Mouse (Mus musculus) CH12.LX (cell line): ENCODE measurements around the gene Trpv4. TPM values are rescaled to one million over a fixed set of nuclear protein-coding genes. Genes with fewer than 3 reads are reported as not detected.

Experiments
- DNase-seq: peaks from one replicate; pipeline ENCODE4 v3.0.0-alpha.2; 2013; ENCODE audit errors: extremely low read depth
- H3K27ac ChIP-seq: 2 replicates; pipeline ENCODE4 v1.5.1; 2012; ENCODE audit warnings: low read depth, mild to moderate bottlenecking, control low read depth, moderate library complexity; ENCODE audit not compliant: insufficient read depth
- H3K27me3 ChIP-seq: replicated peaks from 2 replicates; pipeline ENCODE3; 2012; ENCODE audit warnings: inconsistent platforms
- H3K36me3 ChIP-seq, 2 experiments: replicated peaks in 1 of 2; 2 replicates each; pipeline versions ENCODE3 to v1.6.1; 2012; ENCODE audit warnings: inconsistent platforms in 1 of 2, low read length in 1 of 2, mild to moderate bottlenecking in 1 of 2, mixed read lengths in 1 of 2, moderate library complexity in 1 of 2; ENCODE audit not compliant: control insufficient read depth in 1 of 2, insufficient read depth in 1 of 2
- H3K4me1 ChIP-seq, 2 experiments: 2 replicates each; pipeline ENCODE4 v1.6.1; 2012; ENCODE audit warnings: inconsistent platforms in 1 of 2, moderate library complexity in 1 of 2; ENCODE audit not compliant: insufficient read depth in 2 of 2, control insufficient read depth in 1 of 2
- H3K4me2 ChIP-seq: 2 replicates; pipeline ENCODE4 v1.6.1; 2012; ENCODE audit warnings: low read depth, mild to moderate bottlenecking, control low read depth; ENCODE audit not compliant: poor library complexity, insufficient read depth, severe bottlenecking
- H3K4me3 ChIP-seq, 3 experiments: fragments of 150-350 bp in 1 of 3; sonication (generic) in 1 of 3; replicated peaks in 1 of 3; 2 replicates each; pipeline versions ENCODE3 to v1.5.1; 2011 to 2012; ENCODE audit warnings: low read depth in 2 of 3, low read length in 2 of 3, mild to moderate bottlenecking in 2 of 3, moderate library complexity in 2 of 3, control low read depth in 1 of 3, improper control_type of control experiment in 1 of 3, inconsistent platforms in 1 of 3, mixed read lengths in 1 of 3; ENCODE audit not compliant: poor library complexity in 1 of 3
- H3K79me2 ChIP-seq: replicated peaks from 2 replicates; pipeline ENCODE4 v1.6.1; 2012; ENCODE audit warnings: mild to moderate bottlenecking, moderate library complexity; ENCODE audit not compliant: control insufficient read depth, poor library complexity, insufficient read depth, severe bottlenecking; ENCODE audit errors: extremely low read depth
- H3K9ac ChIP-seq: 2 replicates; pipeline ENCODE4 v1.6.1; 2012; ENCODE audit warnings: low read depth, mild to moderate bottlenecking, control low read depth, moderate library complexity; ENCODE audit not compliant: insufficient read depth
- H3K9me3 ChIP-seq: replicated peaks from 2 replicates; pipeline ENCODE3; 2012; ENCODE audit warnings: low read length, inconsistent platforms, mixed read lengths
- CHD2 ChIP-seq: IDR thresholded peaks from 2 replicates; pipeline ENCODE4 v1.6.1; 2011; ENCODE audit warnings: low read length, improper control_type of control experiment
- CTCF ChIP-seq, 2 experiments: IDR thresholded peaks in 1 of 2; conservative IDR thresholded peaks in 1 of 2; 2 replicates each; pipeline ENCODE4 v1.5.1; 2011 to 2012; ENCODE audit warnings: low read depth in 2 of 2, low read length in 2 of 2, improper control_type of control experiment in 1 of 2, inconsistent platforms in 1 of 2, mild to moderate bottlenecking in 1 of 2, moderate library complexity in 1 of 2
- ELF1 ChIP-seq: IDR thresholded peaks from 2 replicates; pipeline ENCODE4 v1.6.1; 2014; ENCODE audit warnings: low read depth, mild to moderate bottlenecking, inconsistent platforms, low read length, improper control_type of control experiment
- EP300 ChIP-seq: IDR thresholded peaks from 2 replicates; pipeline ENCODE4 v1.6.1; 2011; ENCODE audit warnings: low read length, improper control_type of control experiment
- ETS1 ChIP-seq: conservative IDR thresholded peaks from 2 replicates; pipeline ENCODE4 v1.6.1; 2012; ENCODE audit warnings: low read depth, mild to moderate bottlenecking, inconsistent platforms, low read length, improper control_type of control experiment, moderate library complexity
- HCFC1 ChIP-seq: IDR thresholded peaks from 2 replicates; pipeline ENCODE4 v1.6.1; 2012; ENCODE audit warnings: low read depth, mild to moderate bottlenecking, inconsistent platforms, low read length, improper control_type of control experiment
- JUN ChIP-seq: IDR thresholded peaks from 2 replicates; pipeline ENCODE4 v1.6.1; 2011; ENCODE audit warnings: low read depth, mild to moderate bottlenecking, low read length, improper control_type of control experiment, moderate library complexity; ENCODE audit not compliant: insufficient read depth
- KAT2A ChIP-seq: IDR thresholded peaks from 2 replicates; pipeline ENCODE4 v1.6.1; 2012; ENCODE audit warnings: low read length, improper control_type of control experiment, inconsistent platforms; ENCODE audit not compliant: insufficient replicate concordance
- MAX ChIP-seq: IDR thresholded peaks from 2 replicates; pipeline ENCODE4 v1.6.1; 2011; ENCODE audit warnings: low read length, improper control_type of control experiment
- MEF2A ChIP-seq: IDR thresholded peaks from 2 replicates; pipeline ENCODE4 v1.6.1; 2014; ENCODE audit warnings: low read depth, mild to moderate bottlenecking, inconsistent platforms, low read length, improper control_type of control experiment, borderline replicate concordance
- NRF1 ChIP-seq: IDR thresholded peaks from 2 replicates; pipeline ENCODE4 v1.6.1; 2014; ENCODE audit warnings: low read depth, mild to moderate bottlenecking, inconsistent platforms, low read length, improper control_type of control experiment, moderate library complexity
- POLR2A ChIP-seq: IDR thresholded peaks from 2 replicates; pipeline ENCODE4 v1.6.1; 2011; ENCODE audit warnings: low read depth, mild to moderate bottlenecking, improper control_type of control experiment, low read length
- POLR2AphosphoS2 ChIP-seq: IDR thresholded peaks from 2 replicates; pipeline ENCODE4 v1.6.1; 2011; ENCODE audit warnings: low read depth, low read length, improper control_type of control experiment
- RCOR1 ChIP-seq: conservative IDR thresholded peaks from 2 replicates; pipeline ENCODE4 v1.6.1; 2012; ENCODE audit warnings: low read depth, mild to moderate bottlenecking, inconsistent platforms, low read length, improper control_type of control experiment
- SMC3 ChIP-seq: IDR thresholded peaks from 2 replicates; pipeline ENCODE4 v1.6.1; 2011; ENCODE audit warnings: low read depth, low read length, improper control_type of control experiment
- UBTF ChIP-seq: IDR thresholded peaks from 2 replicates; pipeline ENCODE4 v1.6.1; 2012; ENCODE audit warnings: low read depth, mild to moderate bottlenecking, inconsistent platforms, low read length, improper control_type of control experiment, moderate library complexity
- USF1 ChIP-seq: IDR thresholded peaks from 2 replicates; pipeline ENCODE4 v1.6.1; 2014; ENCODE audit warnings: low read depth, mild to moderate bottlenecking, inconsistent platforms, low read length, improper control_type of control experiment
- USF2 ChIP-seq: conservative IDR thresholded peaks from 2 replicates; pipeline ENCODE4 v1.6.1; 2011; ENCODE audit warnings: low read depth, low read length, improper control_type of control experiment
- ZC3H11A ChIP-seq: IDR thresholded peaks from 2 replicates; pipeline ENCODE4 v1.6.1; 2012; ENCODE audit warnings: low read depth, mild to moderate bottlenecking, inconsistent platforms, low read length, improper control_type of control experiment
- ZKSCAN1 ChIP-seq: IDR thresholded peaks from 2 replicates; pipeline ENCODE4 v1.6.1; 2012; ENCODE audit warnings: low read depth, inconsistent platforms, low read length, improper control_type of control experiment, borderline replicate concordance
- ZNF384 ChIP-seq: IDR thresholded peaks from 2 replicates; pipeline ENCODE4 v1.6.1; 2012; ENCODE audit warnings: low read depth, low read length, improper control_type of control experiment, inconsistent platforms
- dilution Hi-C: fragments of 300-500 bp; cut with MboI; formaldehyde crosslinking; loops from 2 replicates; pipeline ENCODE4 v1.14.3; 2020; ENCODE audit warnings: low sequenced_read_pairs; ENCODE audit not compliant: extremely low pct_unique_long_range_greater_than_20kb, extremely low pct_ligation_motif_present
- in situ Hi-C: fragments of 300-500 bp; cut with MboI; formaldehyde crosslinking; loops from 3 replicates; pipeline ENCODE4 v1.14.3; 2019; ENCODE audit warnings: low sequenced_read_pairs, low pct_ligation_motif_present, low pct_unique_long_range_greater_than_20kb, mixed read lengths
- polyA plus RNA-seq: library from polyadenylated mRNA; unstranded; fragments of >175 nt; gene quantifications from 2 replicates; pipeline ENCODE4 v1.2.1, GENCODE M21; 2012; ENCODE audit warnings: low read depth; ENCODE audit not compliant: insufficient read length
- total RNA-seq, 2 experiments: library from RNA; depleted of rRNA; stranded (reverse); fragments of 300-350 nt in 1 of 2; fragments of >200 nt in 1 of 2; gene quantifications; 2 replicates each; pipeline ENCODE4 v1.2.3; 2012 to 2014

Trpv4 gene
- total and polyA plus RNA-seq, 3 experiments: 0.24 TPM; not detected in 2

GRCm38 (mm10) chr5:114575010-114575409 is 83.2 kb downstream of the Trpv4 start (continued):
- no peak for TF ChIP-seq KAT2A

GRCm38 (mm10) chr5:114573920-114574628 is 84.1 kb downstream of the Trpv4 start:
- TF ChIP-seq POLR2AphosphoS2 (no peak), ZKSCAN1 (no peak), MEF2A (no peak), POLR2A (no peak), CHD2 (no peak), ETS1 (no peak), MAX (no peak), USF2 (no peak), CTCF (conservative IDR thresholded peaks at IDR 0.05 in 1 of 2, IDR thresholded peaks at IDR 0.05 in 1 of 2; ENCODE audit: low read depth in 2 of 2, low read length in 2 of 2) (no peak), ZC3H11A (no peak), RCOR1 (no peak), JUN (no peak), KAT2A (no peak)
- Histone ChIP-seq H3K9ac (no peak overlapping the region), H3K4me3 (no peak overlapping the region), H3K4me1 (0 out of 4 replicates have a peak, but pooled peaks cover 0 to 1% of the 10 kb centered on the region in 2 experiments), H3K79me2 (no peaks in the 10 kb centered on the region), H3K4me2 (no peak overlapping the region), H3K27ac (no peak overlapping the region), H3K27me3 (peaks cover 80% of the 10 kb centered on the region), H3K36me3 (no peaks in the 10 kb centered on the region), H3K9me3 (no peaks in the 10 kb centered on the region)
- DNase-seq: no peak
- in situ Hi-C loops: no loop called here
- dilution Hi-C loops: no loop called here

DNA sequence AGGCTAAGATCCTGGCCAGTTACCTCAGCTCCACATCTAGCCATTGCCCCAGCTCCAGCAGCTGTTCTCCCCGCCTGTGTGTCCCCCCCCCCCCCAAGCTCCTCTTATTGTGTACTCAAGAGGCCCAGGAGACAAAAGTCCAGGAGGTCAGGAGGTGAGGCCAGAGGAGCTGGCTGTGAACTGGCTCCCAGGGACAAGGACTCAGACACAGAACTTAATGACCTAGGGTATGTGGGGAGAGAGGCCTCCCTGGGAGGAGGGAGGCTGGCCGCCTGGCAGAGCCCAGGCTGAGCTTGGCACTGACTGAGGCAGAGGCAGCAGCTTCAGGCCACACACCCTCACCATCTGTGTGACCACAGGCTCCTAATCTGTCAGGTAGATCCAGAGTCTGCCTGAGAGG is 85.2 kb downstream of the Trpv4 start:
- Histone ChIP-seq H3K4me2 (no peak overlapping the region), H3K9me3 (no peaks in the 10 kb centered on the region), H3K79me2 (no peaks in the 10 kb centered on the region), H3K27ac (no peak overlapping the region), H3K27me3 (peaks cover 85% of the 10 kb centered on the region)
- no peak for DNase-seq
- in situ Hi-C loops: no loop called here
- TF ChIP-seq POLR2AphosphoS2 (no peak), NRF1 (no peak), ZKSCAN1 (no peak), KAT2A (no peak), EP300 (no peak), ZNF384 (no peak), UBTF (no peak), CHD2 (no peak), MEF2A (no peak), JUN (no peak), HCFC1 (no peak), USF2 (no peak), SMC3 (no peak), POLR2A (no peak), ELF1 (no peak), USF1 (no peak), MAX (no peak), ETS1 (no peak)
- TF ChIP-seq, all 38 proteins: peak for 0
- Histone ChIP-seq H3K9ac (no peak overlapping the region), H3K4me1 (peaks cover 3 to 12% of the 10 kb centered on the region in 2 experiments; a peak in 2 of 4 replicates), H3K36me3 (no peaks in the 10 kb centered on the region), H3K4me3 (no peak overlapping the region)
- dilution Hi-C loops: no loop called here
